Mouse (Mus musculus): ENCODE results near the gene Ccp110. TPM values are rescaled to one million over a fixed set of nuclear protein-coding genes. Genes with fewer than 3 reads are reported as not detected.

The Ccp110 gene
- polyA plus RNA-seq, 1 experiment from 2014 or later, result 2.8 TPM

DNA sequence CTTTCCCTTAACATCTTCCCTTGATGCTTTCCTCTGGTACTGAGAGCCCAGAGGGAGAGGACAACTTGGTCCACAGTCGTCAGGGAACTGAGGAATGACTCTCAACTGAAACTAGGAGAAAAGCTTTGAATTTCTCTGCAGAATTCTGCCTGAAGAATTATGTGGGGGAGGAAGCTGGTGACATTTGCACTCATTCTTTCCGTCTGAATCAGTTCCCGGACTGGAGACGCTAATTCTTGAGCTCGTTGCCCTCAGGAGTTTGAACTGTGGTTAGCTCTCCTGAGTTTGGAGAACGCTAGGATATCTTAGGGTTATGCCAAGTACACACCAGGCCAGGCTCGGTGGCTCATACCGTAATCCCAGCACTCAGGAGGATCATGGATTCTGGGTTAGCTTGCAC is 56.9 kb downstream of the Ccp110 start:
- H3K9ac ChIP-seq (ENCODE audit: low read depth, low read length), result no peak overlapping the region
- H3K4me3 ChIP-seq (ENCODE audit: low read depth, low read length), result no peak overlapping the region
- no peaks in the 10 kb centered on the region for H3K9me3 ChIP-seq (ENCODE audit: control insufficient read depth)
- H3K27ac ChIP-seq (ENCODE audit: low read depth, low read length), result no peak overlapping the region
- H3K36me3 ChIP-seq (ENCODE audit: control insufficient read depth, insufficient read depth), result peaks cover 68% of the 10 kb centered on the region
- no peaks in the 10 kb centered on the region for H3K27me3 ChIP-seq (replicated peaks; ENCODE audit: control insufficient read depth, insufficient read depth, low read length)
- H3K4me1 ChIP-seq (replicated peaks; ENCODE audit: control insufficient read depth, insufficient read depth, low read length), result no peaks in the 10 kb centered on the region
- TF ChIP-seq CTCF (IDR thresholded peaks at IDR 0.05; ENCODE audit: low read depth), result no peak
- H3K4me2 ChIP-seq (replicated peaks; ENCODE audit: low read depth), result no peak overlapping the region
- ATAC-seq, result no peak
- 65% methylated on average over 8 of the region's 8 CpGs for WGBS

- H3K4me2 ChIP-seq (replicated peaks; ENCODE audit: low read depth), result no peak overlapping the region
- H3K4me3 ChIP-seq (ENCODE audit: low read depth, low read length), result no peak overlapping the region
- no peaks in the 10 kb centered on the region for H3K9me3 ChIP-seq (ENCODE audit: control insufficient read depth)
- H3K27ac ChIP-seq (ENCODE audit: low read depth, low read length), result no peak overlapping the region
- no peaks in the 10 kb centered on the region for H3K4me1 ChIP-seq (replicated peaks; ENCODE audit: control insufficient read depth, insufficient read depth, low read length)
- no peak for TF ChIP-seq CTCF (IDR thresholded peaks at IDR 0.05; ENCODE audit: low read depth)
- 27% methylated on average over 1 of the region's 1 CpGs for WGBS
- H3K9ac ChIP-seq (ENCODE audit: low read depth, low read length), result no peak overlapping the region
- H3K36me3 ChIP-seq (ENCODE audit: control insufficient read depth, insufficient read depth), result peaks cover 68% of the 10 kb centered on the region
- H3K27me3 ChIP-seq (replicated peaks; ENCODE audit: control insufficient read depth, insufficient read depth, low read length), result no peaks in the 10 kb centered on the region
- ATAC-seq, result no peak
These were observed 57.3 kb downstream of the Ccp110 start for GRCm38 (mm10) chr7:118769655-118770054.

- H3K4me3 ChIP-seq (ENCODE audit: low read depth, low read length), result no peak overlapping the region
- no peak overlapping the region for H3K4me2 ChIP-seq (replicated peaks; ENCODE audit: low read depth)
- no peak for TF ChIP-seq CTCF (IDR thresholded peaks at IDR 0.05; ENCODE audit: low read depth)
- H3K9me3 ChIP-seq (ENCODE audit: control insufficient read depth), result no peaks in the 10 kb centered on the region
- ATAC-seq, result no peak
- no peak overlapping the region for H3K27ac ChIP-seq (ENCODE audit: low read depth, low read length)
- H3K36me3 ChIP-seq (ENCODE audit: control insufficient read depth, insufficient read depth), result peaks cover 67% of the 10 kb centered on the region
- 91% methylated on average over 12 of the region's 12 CpGs for WGBS
- H3K9ac ChIP-seq (ENCODE audit: low read depth, low read length), result no peak overlapping the region
- H3K27me3 ChIP-seq (replicated peaks; ENCODE audit: control insufficient read depth, insufficient read depth, low read length), result no peaks in the 10 kb centered on the region
- no peaks in the 10 kb centered on the region for H3K4me1 ChIP-seq (replicated peaks; ENCODE audit: control insufficient read depth, insufficient read depth, low read length)
These were observed 60.7 kb downstream of the Ccp110 start for GRCm38 (mm10) chr7:118773027-118773426.

- 88% methylated on average over 7 of the region's 7 CpGs for WGBS
- Histone ChIP-seq H3K4me1 (replicated peaks; ENCODE audit: control insufficient read depth, insufficient read depth, low read length) (no peaks in the 10 kb centered on the region), H3K27ac (ENCODE audit: low read depth, low read length) (no peak overlapping the region), H3K9me3 (ENCODE audit: control insufficient read depth) (no peaks in the 10 kb centered on the region), H3K4me2 (replicated peaks; ENCODE audit: low read depth) (no peak overlapping the region), H3K4me3 (ENCODE audit: low read depth, low read length) (no peak overlapping the region), H3K9ac (ENCODE audit: low read depth, low read length) (no peak overlapping the region), H3K36me3 (ENCODE audit: control insufficient read depth, insufficient read depth) (peaks cover 74% of the 10 kb centered on the region), H3K27me3 (replicated peaks; ENCODE audit: control insufficient read depth, insufficient read depth, low read length) (no peaks in the 10 kb centered on the region)
- no peak for TF ChIP-seq CTCF (IDR thresholded peaks at IDR 0.05; ENCODE audit: low read depth)
- ATAC-seq, result no peak
These were observed 63.6 kb downstream of the Ccp110 start for GRCm38 (mm10) chr7:118775991-118776390.

DNA sequence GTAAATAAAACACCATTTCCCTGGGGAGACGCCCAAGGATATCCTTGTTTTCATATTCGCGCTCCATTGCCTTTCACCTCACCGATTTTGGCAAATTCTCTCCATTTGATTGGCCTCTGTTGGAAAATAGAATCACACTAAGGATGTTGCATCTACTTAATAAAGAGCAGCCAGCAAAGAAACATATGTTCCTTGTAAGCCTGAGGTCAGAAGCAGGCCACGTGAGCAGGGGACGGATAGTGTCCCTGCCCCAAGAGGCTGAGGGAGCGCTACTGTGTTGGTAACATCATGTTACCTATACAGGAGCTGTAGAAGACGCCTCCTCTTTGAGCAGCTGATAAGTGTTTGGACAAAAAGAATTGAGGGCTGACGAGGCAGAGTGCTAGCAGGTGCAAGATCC is 64.1 kb downstream of the Ccp110 start:
- WGBS, result 83% methylated on average over 9 of the region's 9 CpGs
- no peak for TF ChIP-seq CTCF (IDR thresholded peaks at IDR 0.05; ENCODE audit: low read depth)
- no peak overlapping the region for H3K9ac ChIP-seq (ENCODE audit: low read depth, low read length)
- no peak overlapping the region for H3K4me3 ChIP-seq (ENCODE audit: low read depth, low read length)
- H3K27ac ChIP-seq (ENCODE audit: low read depth, low read length), result no peak overlapping the region
- no peak for ATAC-seq
- H3K4me1 ChIP-seq (replicated peaks; ENCODE audit: control insufficient read depth, insufficient read depth, low read length), result no peaks in the 10 kb centered on the region
- no peaks in the 10 kb centered on the region for H3K27me3 ChIP-seq (replicated peaks; ENCODE audit: control insufficient read depth, insufficient read depth, low read length)
- no peak overlapping the region for H3K4me2 ChIP-seq (replicated peaks; ENCODE audit: low read depth)
- H3K9me3 ChIP-seq (ENCODE audit: control insufficient read depth), result no peaks in the 10 kb centered on the region
- H3K36me3 ChIP-seq (ENCODE audit: control insufficient read depth, insufficient read depth), result peaks cover 78% of the 10 kb centered on the region

- TF ChIP-seq CTCF (IDR thresholded peaks at IDR 0.05; ENCODE audit: low read depth), result no peak
- no peak overlapping the region for H3K4me2 ChIP-seq (replicated peaks; ENCODE audit: low read depth)
- whole genome bisulfite sequencing, result 83% methylated on average over 10 of the region's 10 CpGs
- H3K36me3 ChIP-seq (ENCODE audit: control insufficient read depth, insufficient read depth), result peaks cover 81% of the 10 kb centered on the region
- H3K9ac ChIP-seq (ENCODE audit: low read depth, low read length), result no peak overlapping the region
- H3K4me1 ChIP-seq (replicated peaks; ENCODE audit: control insufficient read depth, insufficient read depth, low read length), result no peaks in the 10 kb centered on the region
- H3K27ac ChIP-seq (ENCODE audit: low read depth, low read length), result no peak overlapping the region
- H3K27me3 ChIP-seq (replicated peaks; ENCODE audit: control insufficient read depth, insufficient read depth, low read length), result no peaks in the 10 kb centered on the region
- ATAC-seq, result no peak
- H3K4me3 ChIP-seq (ENCODE audit: low read depth, low read length), result no peak overlapping the region
- H3K9me3 ChIP-seq (ENCODE audit: control insufficient read depth), result no peaks in the 10 kb centered on the region
These were observed 65.4 kb downstream of the Ccp110 start for GRCm38 (mm10) chr7:118777598-118778394.

Data from intestine, postnatal 0 days (tissue).